Mouse (Mus musculus) left cerebral cortex, postnatal 25 days (tissue): ENCODE results near the gene Rgl2. TPM values are rescaled to one million over a fixed set of nuclear protein-coding genes. Genes with fewer than 3 reads are reported as not detected.
"Not testable (repeated sequence)": the region's sequence is repeated elsewhere in the genome, so short reads cannot be mapped to it uniquely, and the experiment has no call there.

Experiments
- DNase-seq, 2 experiments: peaks; one replicate each; pipeline ENCODE4 v3.0.0; 2022; ENCODE audit warnings: low spot score in 2 of 2, mixed read lengths in 1 of 2
- intact Hi-C: fragments of 180-260 bp; cut with DNase I; formaldehyde crosslinking; loops from one replicate; pipeline ENCODE4 v1.15.1; 2025
- total RNA-seq, 2 experiments: library from RNA; stranded (reverse); gene quantifications; 2 replicates each; pipeline ENCODE4 v1.2.3; 2021

Rgl2 gene
- total RNA-seq, 2 experiments from 2014 or later, result 55.2 to 66.8 TPM

DNA sequence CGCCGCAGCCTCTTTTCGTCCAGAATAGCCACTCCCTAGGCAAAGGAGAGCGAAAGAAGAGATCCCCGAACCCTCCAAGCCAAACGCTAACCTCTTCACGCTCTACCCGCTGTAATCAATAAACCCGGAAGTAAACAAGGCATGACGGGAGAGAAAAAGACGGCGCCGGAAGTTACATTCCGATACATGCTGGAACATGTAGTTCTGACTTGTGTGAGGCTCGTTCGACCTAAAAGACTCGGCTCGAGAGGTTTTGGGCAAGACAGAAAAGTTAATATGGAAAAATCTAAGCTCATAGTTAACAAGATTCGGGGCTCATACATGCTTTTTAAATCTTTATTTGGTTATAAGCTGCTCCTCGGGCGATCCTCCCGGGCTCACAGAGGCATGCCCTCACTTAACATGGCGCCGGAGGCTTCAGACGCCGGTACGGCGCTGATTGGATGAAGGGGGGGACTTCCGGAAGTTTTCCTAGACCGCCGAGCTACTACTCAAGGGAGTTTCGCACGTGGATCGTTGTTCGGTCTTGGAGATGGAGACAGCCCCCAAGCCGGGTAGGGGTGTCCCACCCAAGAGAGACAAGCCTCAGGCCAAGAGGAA is 11.0 kb downstream of the Rgl2 start, which contains the start of the genes Pfdn6 and Wdr46:
Gene Pfdn6 (minus strand): TSS at position 138 of the 600 bp plus-strand sequence.
Gene Wdr46 (plus strand): TSS at position 455 of the 600 bp plus-strand sequence.
- intact Hi-C loops, result loop anchor here (1.0 kb wide), 2 partner anchors 11 to 15 kb away; partner anchors contain the start of genes B3galt4 and Vps52
- peak; percentile 90 to 95 for DNase-seq

DNA sequence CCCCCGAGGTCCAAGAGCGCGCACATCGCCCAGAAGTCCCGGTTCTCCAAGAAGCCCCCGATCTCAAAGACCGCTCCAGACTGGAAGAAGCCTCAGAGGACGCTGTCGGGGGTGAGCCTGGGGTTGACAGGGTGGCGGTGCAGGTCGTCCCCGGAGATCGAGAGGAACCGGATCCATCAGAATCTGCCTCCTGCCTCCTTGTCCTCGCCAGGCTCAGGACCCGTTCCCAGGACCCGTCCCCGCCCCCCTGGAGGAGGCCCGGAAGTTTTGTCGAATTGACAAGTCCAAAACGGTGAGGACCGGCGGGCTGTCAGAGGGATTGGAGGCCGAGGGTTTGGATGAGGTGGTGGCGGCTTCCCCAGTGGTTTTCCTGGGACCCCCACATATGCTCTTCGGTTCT is 11.6 kb downstream of the Rgl2 start:
- intact Hi-C loops, result loop anchor here (1.0 kb wide), 2 partner anchors 10 to 14 kb away; partner anchors contain the start of genes B3galt4 and Vps52
- no peak for DNase-seq

DNA sequence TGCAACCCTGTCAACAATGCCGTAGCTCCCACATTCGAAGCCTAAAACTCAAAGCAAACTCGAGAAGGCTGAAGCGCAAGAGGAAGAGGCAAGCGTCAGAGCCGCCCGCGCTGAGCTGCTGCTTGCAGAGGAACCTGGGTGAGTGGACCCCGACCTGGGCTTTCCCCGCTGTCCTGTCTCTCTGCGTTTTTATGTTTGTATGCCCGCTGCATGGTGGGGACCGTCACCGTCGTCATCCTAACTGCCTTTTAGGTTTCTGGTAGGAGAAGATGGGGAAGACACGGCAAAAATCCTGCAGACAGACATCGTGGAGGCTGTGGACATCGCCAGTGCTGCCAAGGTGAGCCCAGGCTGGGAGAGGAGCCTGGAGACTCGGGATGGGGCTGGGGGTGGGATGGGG is 12.0 kb downstream of the Rgl2 start:
- intact Hi-C loops, result no loop called here

DNA sequence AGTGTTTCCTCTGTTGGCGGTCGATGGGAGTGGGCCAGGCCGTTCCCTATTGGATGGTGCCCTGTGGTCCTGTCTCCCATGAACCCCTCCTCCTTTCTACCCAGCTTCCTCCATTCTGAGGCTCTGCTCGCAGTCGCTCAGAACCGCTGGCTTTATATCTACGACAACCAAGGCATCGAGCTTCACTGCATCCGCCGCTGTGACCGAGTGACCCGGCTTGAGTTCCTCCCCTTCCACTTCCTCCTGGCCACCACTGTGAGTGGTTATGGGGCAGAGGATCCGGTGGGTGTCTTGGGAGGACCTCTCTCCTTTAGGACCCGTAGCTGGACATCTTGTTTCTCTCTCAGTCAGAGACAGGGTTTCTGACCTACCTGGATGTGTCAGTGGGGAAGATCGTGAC is 14.1 kb downstream of the Rgl2 start:
- no peak for DNase-seq
- intact Hi-C loops, result no loop called here

More for the DNA sequence above, 12.0 kb downstream of the Rgl2 start:
- no peak for DNase-seq

DNA sequence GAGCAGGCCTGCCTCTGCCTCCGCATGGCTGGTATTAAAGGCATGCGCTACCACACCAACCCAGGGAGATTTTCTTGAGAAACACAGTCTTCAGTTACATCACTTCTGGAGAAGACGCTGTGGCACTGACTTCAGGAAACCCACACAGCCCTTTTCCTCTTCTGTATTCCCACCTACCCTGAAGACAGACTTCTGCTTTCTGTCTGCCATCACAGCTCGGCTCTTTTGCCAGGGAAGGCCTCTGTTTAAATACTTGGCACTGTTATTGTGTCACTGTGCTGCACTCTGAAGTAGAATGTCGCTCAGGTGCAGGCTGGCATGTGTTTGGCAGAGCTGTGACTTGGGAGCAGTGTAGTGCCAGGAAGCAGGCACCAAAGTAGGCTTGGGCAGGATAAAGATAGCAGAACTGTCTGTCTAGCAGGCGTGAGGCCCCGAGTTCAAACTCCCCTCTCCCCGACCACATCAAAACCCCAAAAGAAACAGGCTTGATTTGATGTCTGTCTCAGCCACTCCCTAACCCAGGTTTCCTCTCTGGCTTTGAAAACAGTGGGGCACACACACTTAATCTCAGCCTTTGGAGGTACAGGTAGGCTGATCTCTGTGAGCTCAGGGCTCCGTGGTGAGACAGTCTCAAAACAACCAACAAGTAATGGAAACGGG is 18.2 kb downstream of the Rgl2 start:
- peak in 1 of 2 experiments; percentile 63 for DNase-seq
- intact Hi-C loops, result no loop called here

DNA sequence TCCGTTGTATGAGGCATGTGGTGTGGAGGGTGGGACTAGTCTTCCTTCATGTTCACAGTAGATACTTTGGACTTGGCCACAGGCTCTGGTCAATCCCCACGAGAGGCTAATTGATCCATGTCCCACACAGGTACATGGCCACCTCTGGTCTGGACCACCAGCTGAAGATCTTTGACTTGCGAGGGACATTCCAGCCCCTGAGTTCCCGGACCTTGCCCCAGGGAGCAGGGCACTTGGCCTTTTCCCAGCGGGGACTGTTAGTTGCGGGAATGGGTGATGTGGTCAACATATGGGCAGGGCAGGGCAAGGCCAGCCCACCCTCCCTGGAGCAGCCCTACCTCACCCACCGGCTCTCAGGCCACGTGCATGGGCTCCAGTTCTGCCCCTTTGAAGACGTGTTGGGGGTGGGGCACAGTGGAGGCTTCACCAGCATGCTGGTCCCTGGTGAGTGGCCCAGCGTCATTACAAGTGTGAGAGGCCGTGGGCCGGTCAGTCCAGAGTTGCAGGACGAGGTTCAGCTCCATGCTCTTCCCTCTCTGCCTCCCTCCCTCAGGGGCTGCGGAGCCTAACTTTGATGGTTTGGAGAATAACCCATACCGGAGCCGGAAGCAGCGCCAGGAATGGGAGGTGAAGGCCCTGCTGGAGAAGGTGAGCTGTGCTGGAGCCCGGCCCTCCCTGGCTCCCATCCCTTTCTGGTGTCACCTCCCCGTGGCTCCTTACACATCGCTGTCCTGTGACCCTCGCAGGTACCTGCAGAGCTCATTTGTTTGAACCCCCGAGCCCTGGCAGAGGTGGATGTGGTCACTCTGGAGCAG is 19.0 kb downstream of the Rgl2 start:
- intact Hi-C loops, result no loop called here
- no peak for DNase-seq

DNA sequence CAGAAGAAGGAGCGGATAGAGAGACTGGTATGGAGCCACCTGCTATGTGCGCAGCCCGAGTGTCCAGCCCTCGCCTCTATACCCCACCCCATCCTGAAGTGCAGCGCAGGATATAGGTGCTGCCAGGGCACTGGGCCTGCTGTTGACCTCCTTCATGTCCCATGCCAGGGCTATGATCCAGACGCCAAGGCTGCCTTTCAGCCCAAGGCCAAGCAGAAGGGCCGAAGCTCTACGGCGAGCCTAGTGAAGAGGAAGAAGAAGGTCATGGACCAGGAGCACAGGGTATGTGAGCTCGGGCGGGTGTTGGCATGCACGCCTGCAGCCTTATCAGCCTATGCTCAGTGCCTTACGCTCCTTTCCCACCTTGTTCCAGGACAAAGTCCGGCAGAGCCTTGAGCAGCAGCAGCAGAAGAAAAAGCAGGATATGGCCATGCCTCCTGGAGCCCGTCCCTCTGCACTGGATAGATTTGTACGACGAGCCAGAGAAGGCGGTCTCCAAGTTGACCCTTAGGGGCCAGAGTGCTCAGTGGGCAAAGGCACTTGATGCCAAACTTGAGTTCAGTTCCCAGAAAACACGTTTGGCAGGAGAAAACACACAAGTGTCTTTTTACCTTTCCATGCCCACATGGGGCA is 19.7 kb downstream of the Rgl2 start:
- intact Hi-C loops, result no loop called here
- no peak for DNase-seq

DNA sequence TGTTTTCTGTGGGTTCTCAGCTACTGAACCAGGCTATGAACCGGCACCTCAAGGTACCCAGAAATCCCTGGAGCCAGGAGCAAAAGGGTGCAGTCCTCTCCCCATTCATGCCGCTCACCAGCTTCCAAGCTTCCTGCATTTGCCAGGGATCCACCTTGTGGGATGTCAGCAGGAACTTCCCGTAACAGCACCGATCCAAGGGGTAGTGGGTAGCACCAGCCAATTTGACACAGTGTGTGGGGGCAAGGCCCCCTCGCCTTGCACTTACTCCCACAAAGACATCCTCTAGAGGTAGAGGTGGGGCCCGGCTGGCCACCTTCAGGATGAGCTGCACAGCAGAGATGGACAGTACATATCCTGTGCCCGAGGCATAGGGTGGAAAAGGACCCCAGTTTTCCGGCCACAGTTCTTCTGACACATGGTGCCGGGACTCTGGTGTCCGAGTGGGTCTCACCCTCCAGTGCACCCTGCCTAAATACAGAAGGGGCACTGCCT is 20.8 kb downstream of the Rgl2 start:
- no peak for DNase-seq
- intact Hi-C loops, result no loop called here

DNA sequence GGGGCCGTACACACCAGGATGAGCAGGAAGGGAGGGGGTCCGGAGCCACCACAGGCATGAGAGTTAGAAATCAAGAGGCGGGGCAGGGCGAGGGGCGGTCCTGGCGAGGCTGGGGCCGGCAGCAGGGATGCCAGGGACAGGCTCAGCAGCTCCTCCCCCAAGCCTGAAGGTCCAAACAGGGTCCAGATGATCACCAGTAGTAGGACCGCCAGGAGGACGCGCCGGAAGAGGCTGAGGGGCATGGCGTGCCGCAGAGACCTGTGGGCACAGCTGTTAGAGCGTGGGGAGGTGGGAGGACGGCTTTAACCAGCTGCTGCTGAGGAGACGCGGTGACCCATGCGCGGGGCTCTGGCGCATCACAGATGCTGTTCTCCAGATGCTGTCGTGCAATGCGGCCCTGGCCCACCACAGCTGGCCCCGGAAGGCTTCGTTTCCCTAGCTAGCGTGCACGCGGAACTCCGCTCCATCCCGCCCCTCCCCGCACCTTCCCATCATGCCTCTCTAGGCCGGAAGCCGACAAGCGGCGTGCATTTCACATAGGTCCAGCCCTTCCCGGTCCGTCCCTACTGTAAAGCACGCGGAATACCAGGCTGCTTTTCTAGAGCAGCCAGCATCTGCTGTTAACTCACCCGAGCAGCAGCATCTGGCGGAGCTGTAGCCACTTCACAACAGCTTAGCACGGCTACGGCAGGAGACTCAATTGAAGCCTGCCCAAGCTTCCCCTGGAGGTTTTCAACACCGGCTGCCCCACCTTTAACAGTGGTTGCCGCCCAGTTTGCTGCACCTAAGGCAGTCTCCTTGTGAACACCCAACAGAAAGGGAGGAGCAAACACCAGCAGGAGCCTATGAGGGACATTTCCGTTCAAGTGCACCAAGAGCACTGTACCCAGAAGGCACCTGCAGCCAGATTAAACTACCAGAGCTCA is 21.9 kb downstream of the Rgl2 start, which contains the start of gene B3galt4:
Gene B3galt4 (minus strand): TSS at position 468 of the 926 bp plus-strand sequence.
- intact Hi-C loops, result loop anchor here (1.0 kb wide), 2 partner anchors 11 to 22 kb away; partner anchors contain the start of genes Pfdn6, Rgl2 and Wdr46
- peak; percentile 79 to 85 for DNase-seq

DNA sequence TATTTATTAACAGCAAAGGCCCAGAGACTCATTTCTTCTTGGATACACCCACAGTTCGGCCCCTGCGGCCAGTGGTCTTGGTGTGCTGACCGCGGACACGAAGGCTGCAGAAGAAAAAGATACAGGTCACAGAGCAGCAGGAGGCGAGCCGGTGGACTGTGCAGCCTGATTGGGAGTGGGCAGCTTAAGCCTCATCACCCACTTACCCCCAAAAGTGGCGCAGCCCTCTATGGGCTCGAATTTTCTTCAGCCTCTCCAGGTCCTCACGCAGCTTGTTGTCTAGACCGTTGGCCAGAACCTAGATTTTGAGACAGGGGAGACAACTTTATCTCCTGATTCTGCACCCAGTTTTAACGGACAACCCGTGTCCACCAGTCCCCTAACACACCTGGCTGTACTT is 22.7 kb downstream of the Rgl2 start:
- DNase-seq, intact Hi-C loops: not testable (repeated sequence)

DNA sequence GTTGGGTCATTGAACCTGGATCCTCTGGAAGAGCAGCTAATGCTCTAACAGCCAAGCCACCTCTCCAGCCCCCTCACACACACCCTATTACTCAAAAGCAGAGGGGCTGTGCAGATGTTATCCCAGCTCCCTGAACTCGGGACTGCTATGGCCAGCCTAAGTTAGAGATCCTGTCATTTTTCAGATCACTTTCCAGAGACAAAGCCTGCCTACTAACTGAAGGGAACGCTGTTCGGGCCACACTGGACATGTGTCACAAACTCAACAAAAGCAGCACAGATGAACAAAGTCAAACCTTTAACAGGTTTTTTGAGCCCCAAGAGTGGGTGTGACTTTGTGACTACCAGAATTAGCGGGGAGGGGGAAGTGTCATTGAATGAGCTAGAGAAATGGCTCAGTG is 23.5 kb downstream of the Rgl2 start:
- intact Hi-C loops, result no loop called here
- no peak for DNase-seq

DNA sequence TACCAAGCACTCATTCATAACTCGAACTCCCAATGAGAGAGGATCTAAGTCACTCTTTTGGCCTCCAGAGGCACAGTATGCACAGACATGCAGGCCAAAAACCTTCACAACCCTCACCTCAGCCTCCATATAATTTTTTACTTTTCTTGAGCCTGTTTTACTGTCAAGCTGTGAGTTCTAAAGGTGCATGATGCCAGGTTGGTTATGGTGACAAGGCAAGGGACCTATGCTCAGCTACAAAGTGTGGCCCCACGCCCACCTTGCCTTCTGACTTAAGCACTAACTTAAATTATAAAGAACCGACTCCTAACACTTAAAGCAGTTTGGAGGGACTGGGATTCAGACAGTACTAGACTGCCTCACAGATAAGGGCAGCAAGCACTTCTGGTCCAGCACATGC is 24.0 kb downstream of the Rgl2 start:
- no peak for DNase-seq
- intact Hi-C loops, result no loop called here

DNA sequence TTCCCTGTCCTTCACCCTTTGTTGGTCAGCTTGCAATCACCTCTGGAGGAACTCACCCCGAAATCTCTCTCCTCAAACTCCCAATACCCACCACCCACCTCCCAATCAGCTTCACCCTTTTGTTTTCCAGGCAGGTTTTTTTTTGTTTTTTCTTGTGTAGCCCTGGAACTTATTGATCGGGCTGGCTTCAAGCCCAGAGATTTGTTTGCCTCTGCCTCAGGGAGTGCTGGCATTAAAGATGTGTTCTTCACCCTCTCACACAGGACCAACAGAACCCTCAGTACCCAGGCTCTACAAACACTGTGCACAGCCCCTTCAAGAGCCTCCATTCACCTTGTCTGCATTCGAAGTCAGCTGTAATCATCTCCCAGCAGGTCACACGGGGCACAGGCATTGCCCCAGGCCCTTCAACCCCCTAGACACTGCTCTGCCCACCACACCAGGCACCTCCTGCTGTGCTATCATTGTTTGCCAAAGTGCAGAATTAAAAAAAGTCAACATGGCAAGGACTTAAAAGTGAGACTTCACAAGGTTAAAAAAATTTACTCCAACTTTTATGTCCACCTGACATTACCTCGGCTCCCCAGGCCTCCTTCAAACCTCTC is 24.7 kb downstream of the Rgl2 start:
- intact Hi-C loops, result no loop called here
- no peak for DNase-seq

DNA sequence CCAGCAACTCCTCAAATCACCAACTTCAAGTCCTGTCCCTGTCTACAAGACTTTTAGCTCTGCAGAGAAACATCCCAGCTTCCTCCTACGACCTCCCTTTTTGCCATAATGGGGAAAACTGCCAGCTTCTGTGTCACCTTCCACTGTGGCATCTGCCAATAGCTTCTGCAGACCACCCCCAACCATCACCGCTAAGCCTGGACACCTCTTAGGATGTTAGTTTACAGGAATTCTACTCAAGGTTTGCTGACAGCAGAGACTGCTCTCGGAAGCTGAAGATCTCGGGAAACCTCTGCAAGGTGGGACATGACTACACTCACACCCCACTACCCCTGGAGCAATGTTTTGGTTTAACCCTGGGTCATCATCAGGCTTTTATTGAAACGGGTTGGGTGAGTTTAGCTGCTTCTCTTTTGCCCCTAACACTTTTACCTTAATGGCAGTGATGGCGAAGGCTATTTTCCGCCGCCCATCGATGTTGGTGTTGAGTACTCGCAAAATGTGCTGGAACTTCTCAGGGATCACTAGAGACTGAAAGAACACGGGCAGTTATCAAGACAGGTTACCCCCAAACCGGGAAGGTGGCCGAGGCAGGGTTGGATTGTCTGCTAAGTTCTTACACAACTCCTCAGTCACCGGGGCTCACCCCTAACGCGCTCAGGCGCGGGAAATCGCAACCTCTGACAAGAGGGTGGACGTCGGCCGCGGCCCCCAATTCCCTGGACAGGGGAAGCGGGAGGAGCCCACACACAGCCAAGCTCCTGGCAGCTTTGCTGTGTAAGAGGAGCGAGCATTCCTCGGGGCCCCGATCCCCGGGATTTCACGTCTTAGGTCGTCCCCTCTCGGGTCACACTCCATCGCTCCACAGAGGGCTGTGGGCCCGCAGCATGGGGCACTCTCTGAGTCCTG is 25.6 kb downstream of the Rgl2 start:
- DNase-seq, result no peak
- intact Hi-C loops, result loop anchor here (1.0 to 5.0 kb wide), 3 partner anchors 15 to 1392 kb away; partner anchors contain the start of genes Pfdn6 and Wdr46

DNA sequence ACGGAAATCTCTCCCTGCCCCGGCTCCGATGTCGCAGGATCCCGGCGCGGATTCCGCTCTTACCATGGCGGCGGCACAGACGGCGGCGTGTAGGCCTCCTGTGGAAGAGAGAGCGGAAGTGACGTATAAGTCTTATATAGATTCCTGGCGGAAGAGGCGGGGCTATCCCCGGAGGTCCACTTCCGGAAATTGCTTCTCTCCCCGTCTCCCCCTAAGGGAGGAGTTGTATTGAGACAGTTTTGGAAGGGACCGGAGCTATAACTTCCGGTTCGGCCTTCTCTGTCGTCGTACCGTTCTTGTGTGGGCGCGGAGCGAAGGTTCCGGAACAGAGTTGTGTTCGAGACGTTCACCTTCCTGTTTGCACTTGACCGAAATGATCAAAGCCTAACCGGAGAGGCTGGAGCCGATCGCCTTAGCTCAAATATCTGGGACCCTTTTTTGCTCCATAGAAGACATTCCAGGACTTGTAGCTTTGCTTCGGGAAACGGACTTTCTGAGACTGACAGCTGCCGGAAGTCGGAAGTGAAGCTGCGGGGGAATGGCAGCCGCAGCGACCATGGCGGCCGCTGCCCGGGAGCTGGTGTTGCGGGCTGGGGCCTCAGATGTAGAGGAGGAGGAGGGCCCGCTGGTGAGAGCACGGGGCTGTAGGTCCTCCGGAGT is 26.3 kb downstream of the Rgl2 start, which contains the start of the genes Vps52 and Rps18:
Gene Vps52 (plus strand): TSS at position 258 of the 660 bp plus-strand sequence.
Gene Rps18 (minus strand): TSS at position 447 of the 660 bp plus-strand sequence.
- intact Hi-C loops, result loop anchor here (1.0 to 5.0 kb wide), 4 partner anchors 15 to 1392 kb away; partner anchors contain the start of genes Pfdn6 and Wdr46
- DNase-seq, result peak; percentile 95 to 99

DNA sequence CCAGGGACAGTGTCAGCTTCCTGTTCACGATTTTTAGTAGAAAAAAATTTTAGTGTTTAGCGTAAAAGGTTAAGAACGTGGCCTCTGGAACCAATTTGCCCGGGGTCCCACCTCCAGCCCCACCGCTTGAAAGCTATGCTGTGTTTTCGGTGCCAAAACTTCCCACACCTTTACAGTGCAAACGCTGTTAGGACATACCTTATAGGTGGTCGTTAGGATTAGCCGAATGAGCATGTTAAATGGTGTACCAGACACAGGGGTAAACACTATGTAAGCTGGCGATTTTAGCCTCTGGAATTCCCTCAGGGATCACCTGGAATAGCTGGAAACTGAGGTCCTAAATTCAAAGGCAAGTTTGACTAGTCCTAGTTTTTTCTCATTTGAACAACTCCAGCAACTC is 27.0 kb downstream of the Rgl2 start:
- intact Hi-C loops, result loop anchor here (2.0 to 5.0 kb wide), 3 partner anchors 64 to 1391 kb away; no protein-coding TSS in a partner anchor
- no peak for DNase-seq
